Mouse (Mus musculus): Measurements from ENCODE around the gene Slf2. TPM values are rescaled to one million over a fixed set of nuclear protein-coding genes. Genes with fewer than 3 reads are reported as not detected.

The Slf2 gene
- total RNA-seq, 2 experiments from 2014 or later, result 30.8 to 34.0 TPM

DNA sequence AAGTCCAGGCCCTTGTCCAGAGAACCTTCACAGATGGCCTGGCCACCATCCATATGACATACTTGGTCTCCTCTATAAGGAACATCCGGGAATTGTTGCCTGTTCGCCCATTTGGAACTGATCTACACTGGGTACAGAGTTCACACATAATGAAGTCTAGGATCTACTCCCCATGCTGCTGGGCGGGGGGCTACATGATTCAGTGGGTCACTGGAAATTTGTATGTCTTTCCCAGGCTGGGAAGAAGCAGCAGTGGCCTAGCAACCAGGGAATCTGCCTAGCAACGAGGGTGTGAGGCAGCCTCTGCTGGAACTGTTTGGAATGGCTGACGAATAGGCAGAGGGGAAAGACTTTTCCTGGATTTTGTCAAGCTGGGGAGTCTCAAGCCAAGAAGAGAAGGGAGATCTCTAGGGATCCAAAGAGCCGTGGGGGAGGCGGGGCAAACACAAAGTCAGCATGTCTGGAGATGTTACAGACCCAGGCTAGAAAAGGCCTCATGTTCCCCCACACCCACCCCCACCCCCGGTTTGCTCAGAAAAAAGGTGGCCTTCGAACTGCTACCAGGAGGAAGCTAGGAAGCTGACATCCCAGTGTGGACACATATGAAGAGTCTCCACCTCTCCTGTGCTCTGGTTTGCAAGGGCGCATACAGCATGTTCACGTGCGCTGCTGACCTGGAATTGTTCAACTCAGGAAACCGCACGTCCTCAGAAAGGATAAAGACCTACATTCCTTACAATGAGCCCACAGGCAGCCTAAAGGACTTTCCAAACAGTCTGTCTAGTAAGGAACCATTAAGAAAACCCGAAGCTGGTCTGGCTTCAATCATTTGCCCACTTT, 22.9 kb upstream of the Slf2 start:
- DNase-seq (ENCODE audit: low spot score in 2 of 2), result peak in 1 of 2 experiments; percentile 43

DNA sequence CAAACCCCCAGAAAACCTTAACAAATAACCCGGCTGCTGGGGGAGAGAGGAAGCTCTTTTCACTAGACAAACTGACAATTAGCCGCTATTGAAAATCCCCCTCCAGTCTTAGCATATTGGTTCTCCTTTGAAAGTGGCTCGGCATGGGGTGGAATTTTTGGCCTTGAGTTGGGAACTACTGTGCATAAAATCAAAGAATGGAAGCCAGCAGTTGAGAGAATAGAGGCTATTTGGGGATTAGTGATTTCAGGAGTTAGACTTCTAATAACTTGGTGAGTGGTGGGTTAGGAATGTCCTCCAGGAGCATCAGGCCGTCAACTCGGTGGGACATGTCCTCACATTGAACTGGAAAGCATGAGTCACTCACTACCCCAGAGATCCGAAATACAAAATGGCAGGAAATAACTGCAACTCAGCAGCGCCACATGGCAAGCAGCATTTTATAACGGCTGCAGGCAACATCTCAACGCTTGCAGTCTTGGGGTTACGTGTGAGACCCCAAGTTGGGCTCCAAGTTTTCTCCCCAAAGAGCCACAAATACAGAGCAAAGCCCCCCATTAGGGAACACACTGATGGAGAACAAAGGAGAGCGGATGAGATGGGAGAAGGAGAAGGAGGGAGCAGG, 22.0 kb upstream of the Slf2 start:
- no peak for DNase-seq (ENCODE audit: low spot score in 2 of 2)

DNA sequence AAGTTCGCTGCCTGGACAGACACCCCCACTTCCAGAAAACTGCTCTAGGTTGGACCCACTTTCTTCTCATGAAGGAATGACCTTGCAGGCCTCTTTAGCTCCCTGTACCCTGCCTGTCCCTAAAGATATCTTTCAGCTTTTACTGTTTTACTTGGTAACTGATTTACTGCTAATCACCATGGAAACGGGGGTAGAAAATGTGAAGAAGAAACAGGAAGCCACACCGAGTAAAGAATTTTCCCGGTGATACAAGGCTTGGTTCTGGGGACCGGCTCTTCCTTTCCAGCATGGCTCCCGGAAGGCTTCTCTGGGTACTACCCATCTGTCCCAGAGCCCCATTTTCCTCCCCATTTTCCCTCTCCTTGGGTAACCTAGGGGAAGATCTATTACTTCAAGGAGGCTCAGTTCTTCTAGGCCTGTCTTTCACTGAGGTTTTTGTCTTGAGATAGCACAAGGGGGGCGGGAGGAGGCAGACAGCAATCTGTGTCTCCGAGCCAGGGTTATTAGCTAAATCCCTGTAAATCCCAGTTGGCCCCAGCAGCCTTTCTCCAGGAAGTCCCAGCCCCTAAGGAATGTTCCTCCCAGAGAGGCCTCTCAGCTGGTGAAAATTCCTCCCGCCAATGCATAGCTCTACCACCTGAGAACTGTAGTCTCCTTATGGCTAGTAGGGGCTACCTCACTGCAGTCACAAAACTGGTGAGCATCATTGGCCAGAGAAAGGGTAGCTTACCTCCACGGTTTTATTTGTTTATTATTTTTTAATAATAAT, 16.3 kb upstream of the Slf2 start:
- DNase-seq (ENCODE audit: low spot score in 2 of 2), result no peak

DNA sequence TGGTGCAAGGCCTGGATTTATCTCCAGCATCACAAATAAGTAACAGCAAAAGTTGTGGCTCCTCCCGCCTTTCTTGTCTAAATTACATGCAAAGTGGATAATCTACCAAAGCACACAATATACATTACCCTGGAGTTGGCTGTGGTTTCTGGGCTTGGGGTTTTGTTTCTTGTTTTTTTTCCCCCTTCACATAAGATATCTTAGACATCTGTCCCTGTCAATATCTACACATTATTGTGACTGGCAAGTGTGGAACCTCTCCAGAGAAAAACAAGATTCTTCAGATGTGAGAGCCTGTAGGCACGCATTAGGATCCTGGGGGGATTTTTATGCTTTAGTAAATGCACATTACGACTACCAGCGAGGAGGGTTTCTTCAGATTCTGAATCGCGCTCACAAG, 12.8 kb upstream of the Slf2 start:
- no peak for DNase-seq (ENCODE audit: low spot score in 2 of 2)

DNA sequence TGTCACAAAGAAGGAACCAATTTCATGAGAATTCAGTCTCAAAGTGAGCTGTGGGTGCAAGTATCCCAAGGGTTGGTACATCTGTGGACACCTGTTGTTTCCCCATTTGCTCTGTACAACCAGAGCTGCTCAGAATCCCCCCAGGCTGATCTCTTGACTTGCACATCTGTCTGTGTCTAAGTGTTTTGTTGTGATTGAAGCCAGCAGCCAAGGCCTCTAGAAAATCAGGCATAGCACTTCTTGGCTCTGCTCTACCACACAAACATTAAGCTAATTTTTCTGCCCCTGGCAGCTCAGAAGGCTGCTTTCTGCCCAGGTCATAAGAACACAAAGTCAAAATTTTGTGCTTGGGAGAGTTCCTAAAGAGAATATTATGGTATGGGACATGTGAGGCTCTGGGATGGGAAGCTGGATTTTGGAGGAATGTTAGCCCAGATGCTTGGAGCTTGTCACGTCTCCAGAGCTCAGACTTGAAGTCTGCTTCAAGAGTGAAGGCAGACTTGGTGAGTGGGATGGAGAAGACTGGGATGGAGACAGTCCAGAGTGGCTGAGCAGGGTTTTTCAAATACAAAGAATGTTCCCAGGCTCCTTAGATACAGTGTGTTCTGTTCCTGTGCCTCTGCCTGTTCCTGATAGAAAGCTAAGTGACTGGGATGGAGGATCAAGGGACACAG, 9.3 kb upstream of the Slf2 start:
- no peak for DNase-seq (ENCODE audit: low spot score in 2 of 2)

DNA sequence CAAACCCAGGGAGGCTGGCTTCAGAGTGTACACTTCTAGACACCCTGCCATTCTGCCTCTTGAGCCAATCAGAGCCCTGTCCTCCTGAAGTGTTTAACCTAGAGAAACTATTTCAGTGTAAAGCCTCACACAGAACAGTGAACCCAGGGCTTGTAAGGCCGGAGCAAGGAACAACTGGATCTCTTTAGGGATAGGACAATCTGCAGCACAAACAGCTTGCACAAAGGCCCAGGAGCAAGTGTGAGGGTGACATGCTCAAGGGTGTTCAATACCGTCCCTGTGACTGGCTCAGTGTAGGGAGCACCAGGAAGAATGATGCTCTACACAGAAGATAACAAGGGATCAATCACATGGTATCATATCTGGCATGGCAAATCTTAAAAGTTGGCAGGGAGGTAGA, 8.4 kb upstream of the Slf2 start:
- DNase-seq (ENCODE audit: low spot score in 2 of 2), result no peak

DNA sequence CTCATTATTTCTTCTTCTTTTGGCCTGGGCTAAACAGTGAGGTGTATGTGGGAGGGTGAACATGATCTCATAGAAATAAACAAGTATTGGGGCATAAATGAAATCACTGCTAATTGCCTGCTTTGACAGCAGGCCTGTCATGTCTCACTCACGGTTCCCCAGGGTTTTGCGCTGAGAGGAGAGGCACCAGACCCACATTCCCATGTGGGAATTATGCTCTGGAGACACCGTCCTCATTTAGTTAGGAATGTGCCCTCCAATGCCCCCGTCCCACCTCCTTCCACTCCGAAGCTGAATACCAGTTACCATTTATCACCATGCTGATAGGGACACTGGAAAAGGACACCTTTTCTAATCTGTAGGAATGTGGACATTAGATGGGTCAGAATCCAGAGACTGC, 6.3 kb upstream of the Slf2 start:
- DNase-seq (ENCODE audit: low spot score in 2 of 2), result no peak

DNA sequence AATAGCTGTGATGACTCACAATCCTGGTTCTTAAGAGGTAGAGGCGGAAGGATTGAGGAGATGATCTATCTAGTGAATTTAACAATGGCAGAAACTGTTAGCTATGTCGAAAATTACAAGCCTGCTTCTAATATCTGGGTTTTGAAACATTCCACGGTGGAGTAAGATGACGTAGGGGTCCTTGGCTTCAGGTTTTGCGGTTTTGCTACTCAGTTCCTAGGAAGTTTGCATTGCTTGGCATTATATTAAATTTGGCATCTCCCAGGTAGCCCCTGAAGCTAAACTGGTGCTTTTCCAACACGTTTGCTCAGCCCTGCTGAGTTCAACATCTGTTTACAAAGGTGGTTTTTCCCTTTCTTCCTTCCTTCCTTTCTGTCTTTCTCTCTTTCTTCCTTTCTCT, 4.2 kb upstream of the Slf2 start:
- no peak for DNase-seq (ENCODE audit: low spot score in 2 of 2)

DNA sequence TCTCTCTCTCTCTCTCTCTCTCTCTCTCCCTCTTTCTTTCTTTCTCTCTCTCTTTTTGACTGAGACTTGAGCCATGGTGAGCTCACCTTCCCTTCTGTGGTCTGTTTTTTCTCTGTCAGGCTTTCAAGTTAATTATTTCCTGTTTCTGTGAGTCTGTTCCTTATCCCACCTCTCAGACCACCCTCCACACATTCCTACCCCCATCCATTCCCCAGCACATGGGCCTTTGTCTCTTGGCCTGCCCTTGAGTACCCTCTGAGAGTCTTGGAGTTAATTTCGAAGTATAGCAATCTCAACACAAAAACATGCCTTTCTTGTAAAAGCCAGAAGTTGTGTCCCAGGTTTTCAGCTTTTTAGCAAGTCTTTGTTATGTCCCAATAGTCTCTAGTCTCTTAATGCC, 3.7 kb upstream of the Slf2 start:
- no peak for DNase-seq (ENCODE audit: low spot score in 2 of 2)

DNA sequence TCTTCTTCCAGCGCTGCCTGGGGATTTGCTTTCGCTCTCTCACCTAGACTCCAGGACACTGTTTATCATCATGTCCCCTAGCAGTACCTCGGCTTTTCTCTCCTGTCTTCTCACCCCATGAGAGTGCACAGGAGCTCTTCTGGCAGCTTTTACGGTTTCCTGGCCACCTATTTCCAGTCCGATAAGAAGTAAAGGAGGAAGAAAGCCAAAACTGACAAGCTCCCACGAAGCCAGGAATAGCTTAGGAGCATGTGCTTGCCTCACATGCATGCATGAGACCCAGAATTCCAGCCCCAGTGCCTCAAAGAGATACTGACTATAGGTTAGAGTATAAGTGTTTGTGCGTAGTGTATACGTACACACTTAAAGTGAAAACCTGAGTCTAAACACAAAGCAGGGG, 2.8 kb upstream of the Slf2 start:
- DNase-seq (ENCODE audit: low spot score in 2 of 2), result no peak

DNA sequence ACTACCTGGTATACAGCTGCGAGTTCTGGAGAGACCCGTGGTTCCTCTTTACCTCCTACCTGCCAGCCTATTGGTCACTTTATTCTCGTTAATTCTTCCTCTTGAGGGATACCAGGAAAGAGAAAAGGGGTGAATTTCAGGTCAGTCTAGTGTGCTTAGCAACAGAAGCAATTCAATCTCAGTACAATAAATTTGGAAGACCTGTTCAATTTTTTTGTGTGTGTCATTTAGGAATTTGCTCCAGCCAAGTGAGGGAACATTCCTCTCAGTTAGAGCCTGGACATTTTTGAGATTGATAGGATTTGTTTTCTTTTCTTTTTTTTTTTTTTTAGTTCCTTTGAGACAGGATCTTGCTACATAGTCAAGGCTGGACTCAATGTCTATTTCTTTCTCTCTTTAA, 1.7 kb upstream of the Slf2 start:
- no peak for DNase-seq (ENCODE audit: low spot score in 2 of 2)

DNA sequence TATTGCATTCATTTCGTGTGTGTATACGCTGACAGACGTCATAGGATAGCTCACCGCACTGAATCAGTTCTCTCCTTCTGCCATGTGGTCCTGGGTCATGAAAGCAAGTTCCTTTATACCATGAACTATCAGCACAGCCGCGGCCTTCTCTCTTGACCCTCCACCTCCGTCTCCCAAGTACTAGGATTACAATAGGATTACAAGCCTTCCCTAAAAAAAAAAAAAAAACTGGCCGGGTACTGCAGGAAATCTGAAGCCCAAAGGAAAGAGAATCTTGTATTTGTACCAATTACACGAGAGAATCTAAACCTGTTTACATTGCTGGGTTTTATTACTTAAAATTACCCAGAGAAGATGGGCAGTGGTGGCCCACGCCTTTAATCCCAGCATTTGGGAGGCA, 1.3 kb upstream of the Slf2 start:
- no peak for DNase-seq (ENCODE audit: low spot score in 2 of 2)

DNA sequence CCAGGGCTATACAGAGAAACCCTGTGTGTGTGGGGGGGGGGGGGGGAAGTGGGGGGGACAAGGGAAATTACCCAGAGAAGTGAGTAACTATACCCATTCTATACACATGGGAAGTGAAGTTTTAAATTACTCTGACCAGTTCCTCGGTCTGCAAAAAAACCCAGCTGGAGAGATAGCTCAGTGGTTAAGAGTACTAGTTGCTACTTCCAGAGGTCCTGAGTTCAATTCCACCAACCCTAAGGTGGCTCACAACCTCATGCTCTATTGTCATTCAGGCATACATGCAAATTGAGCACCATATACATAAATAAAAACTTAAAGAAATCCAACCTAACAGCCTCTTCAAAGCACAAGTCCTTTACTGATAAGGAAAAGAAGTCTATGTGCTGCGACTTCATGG, 829 bp upstream of the Slf2 start:
- no peak for DNase-seq (ENCODE audit: low spot score in 2 of 2)

DNA sequence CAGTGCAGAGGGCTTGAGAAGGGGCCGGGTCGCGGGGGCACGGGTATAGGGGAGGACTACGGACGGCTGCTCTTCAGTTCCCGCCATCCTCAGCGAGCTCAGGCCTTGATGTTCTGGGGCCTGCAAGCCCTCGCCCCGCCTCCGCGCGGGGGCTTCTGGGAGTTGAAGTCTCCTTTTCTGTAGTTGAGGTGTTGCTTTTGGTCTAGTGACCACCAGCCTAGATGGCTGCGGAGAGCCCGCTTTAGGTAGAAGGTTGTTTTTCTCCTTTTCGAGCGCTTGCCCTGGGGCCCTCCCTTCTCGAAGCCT, 456 bp downstream of the Slf2 start:
- DNase-seq (ENCODE audit: low spot score in 2 of 2), result peak; percentile 82 to 89

DNA sequence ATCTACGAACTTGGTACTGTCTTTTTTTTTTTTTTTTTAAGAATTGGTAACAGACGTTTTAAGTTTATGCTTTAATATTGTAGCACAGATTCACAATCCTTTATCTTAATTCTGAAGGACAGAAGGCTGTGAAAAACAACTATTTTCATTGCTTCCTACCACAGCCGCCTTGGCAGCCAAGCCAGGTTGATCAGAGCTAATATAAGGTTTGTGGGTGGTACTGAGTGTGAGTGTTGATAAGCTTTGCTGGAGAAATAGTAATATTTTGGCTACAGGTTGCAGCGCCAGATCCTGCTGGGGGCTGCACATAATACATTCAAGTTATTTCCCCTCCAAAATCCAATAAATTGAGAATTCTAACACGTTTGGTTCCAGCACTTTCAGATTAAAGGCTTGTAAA, 1.1 kb downstream of the Slf2 start:
- DNase-seq (ENCODE audit: low spot score in 2 of 2), result peak in 1 of 2 experiments; percentile 57

DNA sequence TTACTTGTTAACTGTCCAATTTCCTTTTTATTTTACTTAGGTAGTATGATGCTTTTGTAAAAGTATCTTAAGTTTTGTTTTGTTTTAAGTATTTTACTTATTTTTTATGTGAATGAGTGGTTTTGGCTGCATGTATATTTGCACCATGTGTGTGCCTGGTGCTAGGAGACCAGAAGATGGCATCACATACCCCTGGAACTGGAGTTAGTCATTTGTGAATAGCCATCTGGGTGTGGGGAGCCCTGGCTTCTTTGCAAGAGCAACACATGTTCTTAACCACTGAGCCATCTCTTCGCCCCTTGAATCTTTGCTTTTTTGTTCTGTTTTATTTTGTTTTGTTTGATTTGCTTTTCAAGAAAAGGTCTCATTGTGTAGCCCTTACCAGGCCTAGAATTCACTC, 2.2 kb downstream of the Slf2 start:
- DNase-seq (ENCODE audit: low spot score in 2 of 2), result peak in 1 of 2 experiments; percentile 61

DNA sequence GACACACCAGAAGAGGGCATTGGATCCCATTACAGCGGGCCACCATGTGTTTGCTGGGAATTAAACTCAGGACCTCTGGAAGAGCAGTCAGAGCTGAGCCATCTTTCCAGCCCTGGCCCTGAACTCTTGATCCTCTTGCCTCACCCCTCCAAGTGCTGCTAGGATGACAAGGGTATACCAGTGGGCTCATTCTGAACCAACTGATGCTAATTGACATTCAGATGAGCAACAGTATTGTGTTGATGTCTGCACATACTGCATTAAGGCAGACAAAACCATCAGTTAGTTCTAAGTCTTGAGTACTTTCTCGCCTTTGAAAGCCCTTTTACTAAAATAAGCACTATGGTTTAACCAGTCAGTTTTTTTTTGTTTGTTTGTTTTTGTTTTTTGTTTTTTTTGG, 28.7 kb downstream of the Slf2 start:
- DNase-seq (ENCODE audit: low spot score in 2 of 2), result no peak

DNA sequence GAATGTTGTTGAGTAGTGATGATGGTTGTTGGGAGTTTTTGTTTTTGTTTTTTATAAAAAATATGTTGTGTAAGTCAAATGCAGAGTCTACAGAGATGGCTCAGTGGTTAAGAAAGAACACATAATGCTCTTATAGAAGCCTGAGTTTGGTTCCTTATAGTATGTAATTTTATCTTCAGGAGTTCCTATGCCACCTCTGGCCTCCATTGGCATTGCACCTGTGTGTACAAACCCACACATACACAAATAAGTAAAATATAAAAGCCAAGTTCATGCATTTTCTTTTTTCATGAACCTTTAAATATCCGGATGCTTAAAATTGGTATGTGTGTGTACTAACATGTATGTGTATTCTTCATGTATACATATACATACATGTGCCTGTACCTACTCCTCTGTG, 35.0 kb downstream of the Slf2 start:
- DNase-seq (ENCODE audit: low spot score in 2 of 2), result no peak

DNA sequence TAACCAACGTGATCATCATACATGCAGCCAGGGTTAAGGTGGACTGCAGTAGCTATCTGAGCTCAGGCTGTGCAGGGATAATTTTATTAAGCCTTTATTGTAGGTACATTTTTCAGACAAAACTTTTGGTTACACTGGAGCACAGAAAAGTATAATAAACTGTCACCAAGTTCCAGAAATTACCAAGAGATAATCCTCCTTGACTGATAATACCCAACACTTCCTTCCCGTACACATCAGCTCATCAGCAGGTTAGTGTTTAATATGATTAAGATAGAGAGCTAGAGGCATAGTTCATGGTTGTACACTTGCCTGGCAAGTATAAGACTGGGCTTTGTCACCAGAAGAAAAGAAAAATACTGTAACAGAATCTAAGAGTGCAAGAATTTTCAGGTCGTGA, 37.4 kb downstream of the Slf2 start:
- DNase-seq (ENCODE audit: low spot score in 2 of 2), result no peak

DNA sequence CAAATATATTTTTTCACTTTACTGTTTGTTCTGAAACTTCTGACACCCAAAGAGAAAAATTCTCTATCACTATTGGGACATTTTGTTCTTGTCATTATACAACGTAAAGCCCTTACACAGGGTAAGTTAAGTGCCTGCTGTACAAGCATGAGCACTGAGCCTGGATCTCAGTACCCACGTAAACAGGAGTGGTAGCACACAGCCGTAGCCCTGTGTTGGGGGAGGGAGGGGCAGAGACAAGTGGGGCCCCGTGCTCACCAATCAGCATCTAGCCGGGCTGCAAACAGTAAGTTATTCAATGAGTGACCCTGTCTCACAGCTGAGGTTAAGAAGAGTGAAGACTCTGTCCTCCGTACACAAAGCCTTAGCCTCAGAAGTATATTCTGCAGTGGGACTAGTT, 45.7 kb downstream of the Slf2 start:
- no peak for DNase-seq (ENCODE audit: low spot score in 2 of 2)

DNA sequence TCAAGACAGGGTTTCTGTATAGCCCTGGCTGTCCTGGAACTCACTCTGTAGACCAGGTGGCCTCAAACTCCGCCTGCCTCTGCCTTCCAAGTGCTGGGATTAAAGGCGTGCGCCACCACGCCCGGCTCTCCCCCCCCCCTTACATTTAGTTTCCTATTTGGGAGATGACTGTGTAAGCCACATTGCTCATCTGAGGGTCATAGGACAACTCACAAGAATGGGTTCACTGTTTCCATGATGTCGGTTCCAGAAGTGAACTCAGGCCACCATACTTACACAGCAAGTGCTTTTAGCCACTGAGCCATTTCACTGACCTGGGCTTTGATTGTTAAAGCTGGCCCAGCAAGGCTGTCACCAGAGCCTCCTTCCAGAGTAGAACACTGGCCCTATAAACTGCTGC, 46.2 kb downstream of the Slf2 start:
- no peak for DNase-seq (ENCODE audit: low spot score in 2 of 2)

DNA sequence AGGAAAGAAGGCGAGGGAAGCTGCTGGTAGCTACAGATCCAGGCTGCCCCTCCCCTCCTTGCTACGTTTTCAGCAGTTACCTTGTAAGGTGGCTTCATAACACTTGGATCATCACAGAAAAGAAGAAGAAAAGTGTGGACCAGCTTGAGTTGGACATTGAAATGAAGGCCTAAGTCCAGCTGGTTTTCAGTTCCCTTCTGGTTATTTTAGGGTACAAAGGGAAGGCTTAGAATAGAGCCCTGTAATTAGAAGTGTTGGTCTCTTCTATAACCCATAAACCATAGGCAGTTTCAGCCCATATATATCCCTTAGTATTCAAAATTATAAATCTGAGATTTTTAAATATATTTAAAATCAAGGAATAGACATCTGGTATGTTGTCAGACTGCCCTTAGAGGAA, 49.8 kb downstream of the Slf2 start:
- DNase-seq (ENCODE audit: low spot score in 2 of 2), result no peak
